Mouse (Mus musculus) small intestine, adult 2 months (tissue): ENCODE measurements around the gene Fthl17f.
"Not testable (repeated sequence)": the region's sequence is repeated elsewhere in the genome, so short reads cannot be mapped to it uniquely, and the experiment has no call there.

ENCODE experiments used
- CTCF ChIP-seq: fragments of 200-500 bp; IDR thresholded peaks from 2 replicates; pipeline ENCODE4 v1.5.1; 2012; ENCODE audit warnings: low read depth, mild to moderate bottlenecking, control low read depth, inconsistent platforms, low read length, moderate library complexity, mixed read lengths; ENCODE audit not compliant: insufficient replicate concordance, insufficient read length; ENCODE audit errors: extremely low read depth
- POLR2A ChIP-seq: fragments of 200-500 bp; IDR thresholded peaks from 2 replicates; pipeline ENCODE4 v1.6.1; 2012; ENCODE audit warnings: low read depth, mild to moderate bottlenecking, control low read depth, inconsistent platforms, low read length, moderate library complexity

DNA sequence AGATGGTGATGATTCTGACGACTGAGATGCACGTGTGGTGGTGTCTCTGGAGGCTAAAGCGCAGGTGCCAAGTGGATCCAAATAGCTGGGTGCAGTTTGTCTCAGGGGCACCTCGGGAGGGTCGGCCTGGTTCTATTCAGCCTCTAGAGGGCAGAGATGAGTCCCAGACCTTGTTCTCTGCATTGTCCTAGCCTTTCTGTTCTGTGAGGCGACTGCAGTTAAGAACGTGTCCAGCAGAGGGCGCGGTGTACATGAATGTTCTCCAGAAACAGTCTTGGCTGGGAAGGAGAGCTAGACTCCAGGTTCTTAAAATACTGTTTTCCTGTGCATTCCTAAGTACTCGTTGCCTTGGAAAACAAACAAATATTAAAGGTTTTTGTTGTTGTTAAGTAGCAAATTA is 14.9 kb downstream of the Fthl17f start:
- TF ChIP-seq POLR2A, CTCF: not testable (repeated sequence)
